Mouse (Mus musculus) ES-Bruce4 (cell line): ENCODE data around the gene Bcl2l10.

Experiments
- CTCF ChIP-seq: IDR thresholded peaks from one replicate; pipeline ENCODE4 v1.8.1; 2011; ENCODE audit warnings: low read depth, low read length
- EP300 ChIP-seq: IDR thresholded peaks from 2 replicates; pipeline ENCODE4 v1.6.1; 2011; ENCODE audit warnings: low read depth, low read length; ENCODE audit not compliant: insufficient read depth

- no peak for TF ChIP-seq CTCF
- no peak for TF ChIP-seq EP300
Measured at GRCm38 (mm10) chr9:75322099-75322885, 25.3 kb upstream of the Bcl2l10 start.
